Mouse (Mus musculus): ENCODE data around the gene Cox17. TPM values are rescaled to one million over a fixed set of nuclear protein-coding genes. Genes with fewer than 3 reads are reported as not detected.

Cox17 gene
- polyA plus RNA-seq, 1 experiment from 2014 or later = 143 TPM

DNA sequence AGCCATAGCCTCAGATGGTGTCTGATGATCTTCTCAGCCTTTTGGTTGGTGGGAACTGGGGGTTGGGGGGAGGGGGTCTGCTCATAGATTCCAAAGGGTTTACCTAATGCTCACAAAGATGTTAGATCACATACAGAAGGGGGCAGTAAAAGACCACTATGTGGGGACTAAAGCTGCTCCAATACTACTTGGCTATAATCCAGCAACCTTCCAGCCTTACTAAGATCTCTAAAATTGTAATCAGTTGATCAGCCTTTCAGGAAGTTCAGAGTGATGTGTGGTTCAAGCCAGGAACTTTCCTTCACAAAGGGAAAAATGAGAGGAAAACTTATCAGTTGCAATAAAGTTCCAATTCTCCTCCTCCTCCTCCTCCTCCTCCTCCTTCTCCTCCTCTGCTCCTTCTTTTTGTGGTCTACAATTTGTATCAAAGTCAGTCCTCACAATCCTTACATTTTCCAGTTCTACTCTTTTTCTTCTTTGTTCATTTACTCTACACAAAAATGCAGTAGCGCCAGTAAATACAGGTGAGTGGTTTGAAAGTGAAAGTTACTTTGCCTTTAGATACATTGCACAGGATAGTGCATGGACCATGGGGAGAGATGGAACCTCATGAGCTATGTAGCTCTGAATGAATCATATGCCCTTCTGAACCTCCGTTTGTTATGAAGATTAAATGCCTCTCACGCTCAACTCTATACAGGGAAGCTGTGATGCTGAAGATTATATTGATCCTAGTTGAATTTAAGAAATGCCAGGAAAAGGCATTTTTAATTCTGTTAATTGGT lies 1.7 kb upstream of the Cox17 start:
- peak; percentile 39; the same call in 1 of the 2 replicates for ATAC-seq (ENCODE audit: low read depth)
- WGBS = 70% methylated on average over 3 of the region's 3 CpGs
- H3K4me2 ChIP-seq (ENCODE audit: low read depth, low read length) = no peak overlapping the region

DNA sequence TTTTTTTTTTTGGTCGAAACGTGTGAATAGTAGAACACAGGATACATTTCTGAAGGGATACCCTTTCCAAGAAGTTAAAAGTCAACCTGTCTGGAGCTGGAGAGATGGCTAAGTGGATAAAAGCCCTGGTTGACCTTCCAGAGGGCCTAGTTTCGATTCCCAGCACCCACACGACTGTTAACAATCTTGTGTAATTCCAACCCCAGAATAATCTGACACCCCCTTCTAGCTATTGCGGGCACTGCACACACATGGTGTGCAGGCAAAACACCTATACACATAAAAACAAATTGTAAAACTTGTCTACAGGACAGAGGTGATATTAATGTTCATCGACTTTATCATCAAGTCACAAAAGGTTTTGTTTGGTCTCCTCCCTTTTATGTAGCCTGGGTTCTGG lies 797 bp downstream of the Cox17 start:
- no peak for ATAC-seq (ENCODE audit: low read depth)
- peak overlapping the region; percentile 83; the same call in 1 of the 2 replicates for H3K9ac ChIP-seq (ENCODE audit: low read length)
- WGBS = 58% methylated on average over 6 of the region's 6 CpGs
- peaks cover 10% of the 10 kb centered on the region for H3K4me1 ChIP-seq (replicated peaks; ENCODE audit: control insufficient read depth, insufficient read depth, low read length)
- H3K27ac ChIP-seq (ENCODE audit: low read length) = no peak overlapping the region
- no peaks in the 10 kb centered on the region for H3K27me3 ChIP-seq (ENCODE audit: control insufficient read depth, insufficient read depth, low read depth, low read length)
- H3K9me3 ChIP-seq (ENCODE audit: control insufficient read depth, low read length) = no peaks in the 10 kb centered on the region
- peaks cover 16% of the 10 kb centered on the region for H3K36me3 ChIP-seq (ENCODE audit: control insufficient read depth, insufficient read depth, low read length)
- peak overlapping the region; percentile 63 for H3K4me2 ChIP-seq (ENCODE audit: low read depth, low read length)
- peak overlapping the region; percentile 69 for H3K4me3 ChIP-seq (ENCODE audit: low read length)

More for the DNA sequence above, 1.7 kb upstream of the Cox17 start:
- H3K27me3 ChIP-seq (ENCODE audit: control insufficient read depth, insufficient read depth, low read depth, low read length) = no peaks in the 10 kb centered on the region
- H3K9me3 ChIP-seq (ENCODE audit: control insufficient read depth, low read length) = no peaks in the 10 kb centered on the region
- H3K27ac ChIP-seq (ENCODE audit: low read length) = no peak overlapping the region
- H3K4me1 ChIP-seq (replicated peaks; ENCODE audit: control insufficient read depth, insufficient read depth, low read length) = peaks cover 10% of the 10 kb centered on the region
- H3K4me3 ChIP-seq (ENCODE audit: low read length) = no peak overlapping the region
- H3K36me3 ChIP-seq (ENCODE audit: control insufficient read depth, insufficient read depth, low read length) = peaks cover 7% of the 10 kb centered on the region
- no peak overlapping the region for H3K9ac ChIP-seq (ENCODE audit: low read length)

DNA sequence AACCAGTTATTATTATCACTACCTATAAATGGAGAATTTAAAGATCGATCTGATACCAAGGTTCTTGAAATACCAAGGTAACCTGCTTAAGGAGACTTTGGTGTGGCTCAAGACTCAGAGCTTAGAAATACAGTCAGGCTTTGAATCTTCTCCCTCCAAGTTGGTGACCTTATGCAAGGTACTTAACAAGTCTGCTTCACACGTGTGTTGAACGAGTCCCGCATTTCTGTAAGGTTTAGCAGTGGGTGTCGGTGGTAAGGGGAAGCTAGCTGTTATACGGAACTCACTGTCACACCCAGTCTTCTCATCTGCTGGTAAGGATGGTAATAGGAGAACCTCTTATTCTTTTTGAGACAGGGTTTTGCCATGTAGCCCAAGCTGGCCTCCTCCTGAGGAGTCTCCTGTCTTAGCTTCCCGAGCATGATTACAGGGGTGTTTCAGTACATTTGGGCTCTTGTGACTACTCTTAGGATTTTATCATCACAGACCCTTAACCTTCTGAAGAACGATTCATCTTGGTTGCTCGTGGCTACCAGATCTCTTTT lies 1.5 kb downstream of the Cox17 start:
- H3K9me3 ChIP-seq (ENCODE audit: control insufficient read depth, low read length) = no peaks in the 10 kb centered on the region
- H3K9ac ChIP-seq (ENCODE audit: low read length) = no peak overlapping the region
- 72% methylated on average over 9 of the region's 9 CpGs for WGBS
- no peaks in the 10 kb centered on the region for H3K27me3 ChIP-seq (ENCODE audit: control insufficient read depth, insufficient read depth, low read depth, low read length)
- H3K4me2 ChIP-seq (ENCODE audit: low read depth, low read length) = no peak overlapping the region
- H3K4me1 ChIP-seq (replicated peaks; ENCODE audit: control insufficient read depth, insufficient read depth, low read length) = peaks cover 10% of the 10 kb centered on the region
- H3K27ac ChIP-seq (ENCODE audit: low read length) = no peak overlapping the region
- ATAC-seq (ENCODE audit: low read depth) = no peak
- H3K4me3 ChIP-seq (ENCODE audit: low read length) = no peak overlapping the region
- H3K36me3 ChIP-seq (ENCODE audit: control insufficient read depth, insufficient read depth, low read length) = peaks cover 16% of the 10 kb centered on the region

DNA sequence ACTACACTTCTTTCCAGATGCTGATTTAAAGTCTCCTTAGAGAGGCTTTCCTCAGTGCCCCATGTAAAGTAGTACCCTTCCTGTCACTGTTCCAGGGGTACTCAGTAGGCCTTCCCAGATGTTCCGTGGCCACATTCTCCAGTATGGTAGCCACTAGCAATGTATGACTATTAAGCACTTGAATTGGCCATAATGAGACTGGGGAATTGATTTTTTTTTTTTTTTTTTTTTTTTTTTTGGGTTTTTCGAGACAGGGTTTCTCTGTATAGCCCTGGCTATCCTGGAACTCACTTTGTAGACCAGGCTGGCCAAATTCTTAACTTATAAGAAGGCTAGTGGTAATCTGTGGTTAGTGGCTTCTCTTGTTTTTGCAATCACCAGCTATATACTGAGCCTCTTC lies 3.1 kb downstream of the Cox17 start:
- Histone ChIP-seq H3K9ac (ENCODE audit: low read length) (0 out of 2 replicates have a peak overlapping the region, but pooled peaks have one; percentile 9), H3K4me3 (ENCODE audit: low read length) (no peak overlapping the region), H3K27ac (ENCODE audit: low read length) (peak overlapping the region; percentile 27), H3K36me3 (ENCODE audit: control insufficient read depth, insufficient read depth, low read length) (peaks cover 16% of the 10 kb centered on the region), H3K27me3 (ENCODE audit: control insufficient read depth, insufficient read depth, low read depth, low read length) (no peaks in the 10 kb centered on the region), H3K4me1 (replicated peaks; ENCODE audit: control insufficient read depth, insufficient read depth, low read length) (peaks cover 10% of the 10 kb centered on the region), H3K9me3 (ENCODE audit: control insufficient read depth, low read length) (no peaks in the 10 kb centered on the region), H3K4me2 (ENCODE audit: low read depth, low read length) (no peak overlapping the region)
- WGBS = 89% methylated on average over 2 of the region's 2 CpGs
- no peak for ATAC-seq (ENCODE audit: low read depth)

DNA sequence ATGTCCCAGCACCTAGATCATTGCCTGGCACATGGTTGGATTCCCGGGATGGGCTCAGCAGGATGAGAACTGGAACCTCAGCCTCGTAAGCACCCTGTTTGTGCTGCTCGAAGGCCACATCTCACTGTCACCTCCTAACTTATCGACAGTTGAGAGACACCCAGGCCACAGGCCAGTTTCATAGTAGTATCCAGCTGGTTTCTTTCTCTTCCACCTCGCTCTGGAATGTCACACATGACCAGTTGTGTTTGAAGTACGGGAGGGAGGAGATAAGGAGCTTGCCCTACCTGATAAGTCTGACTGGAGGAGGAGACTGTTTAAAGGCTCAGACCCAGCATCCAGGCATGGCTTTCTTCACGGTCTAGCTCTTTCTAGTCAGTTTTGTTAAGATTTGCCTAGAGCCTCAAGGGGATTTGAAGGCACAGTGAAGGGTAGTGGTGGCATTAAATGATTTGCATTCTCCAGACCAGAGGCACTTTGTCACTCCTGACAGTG lies 3.6 kb downstream of the Cox17 start:
- Histone ChIP-seq H3K4me2 (ENCODE audit: low read depth, low read length) (no peak overlapping the region), H3K36me3 (ENCODE audit: control insufficient read depth, insufficient read depth, low read length) (peaks cover 16% of the 10 kb centered on the region), H3K4me3 (ENCODE audit: low read length) (no peak overlapping the region), H3K4me1 (replicated peaks; ENCODE audit: control insufficient read depth, insufficient read depth, low read length) (peaks cover 10% of the 10 kb centered on the region), H3K27me3 (ENCODE audit: control insufficient read depth, insufficient read depth, low read depth, low read length) (no peaks in the 10 kb centered on the region), H3K27ac (ENCODE audit: low read length) (peak overlapping the region; percentile 27), H3K9ac (ENCODE audit: low read length) (no peak overlapping the region), H3K9me3 (ENCODE audit: control insufficient read depth, low read length) (no peaks in the 10 kb centered on the region)
- WGBS = 23% methylated on average over 7 of the region's 7 CpGs
- ATAC-seq (ENCODE audit: low read depth) = peak; percentile 70

DNA sequence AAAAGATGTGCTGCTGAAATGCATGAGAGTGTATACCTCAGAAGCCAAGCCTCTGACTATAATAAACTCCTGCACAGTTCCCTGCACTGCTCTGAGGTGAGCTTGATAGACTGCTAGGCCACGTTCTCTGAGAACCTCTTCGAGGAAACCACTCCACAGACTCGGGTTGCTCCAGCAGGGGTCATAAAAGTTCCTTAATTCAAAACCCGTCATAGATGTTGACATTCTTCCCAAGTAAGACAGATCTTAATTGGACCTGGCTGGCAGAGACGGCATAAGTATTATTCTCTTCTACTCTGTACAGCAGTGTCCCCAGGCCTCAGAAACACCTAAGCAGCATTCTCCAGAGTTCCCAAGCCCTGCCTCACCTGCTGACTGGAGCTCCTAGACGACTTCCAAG lies 4.1 kb downstream of the Cox17 start:
- ATAC-seq (ENCODE audit: low read depth) = no peak
- no peak overlapping the region for H3K4me2 ChIP-seq (ENCODE audit: low read depth, low read length)

DNA sequence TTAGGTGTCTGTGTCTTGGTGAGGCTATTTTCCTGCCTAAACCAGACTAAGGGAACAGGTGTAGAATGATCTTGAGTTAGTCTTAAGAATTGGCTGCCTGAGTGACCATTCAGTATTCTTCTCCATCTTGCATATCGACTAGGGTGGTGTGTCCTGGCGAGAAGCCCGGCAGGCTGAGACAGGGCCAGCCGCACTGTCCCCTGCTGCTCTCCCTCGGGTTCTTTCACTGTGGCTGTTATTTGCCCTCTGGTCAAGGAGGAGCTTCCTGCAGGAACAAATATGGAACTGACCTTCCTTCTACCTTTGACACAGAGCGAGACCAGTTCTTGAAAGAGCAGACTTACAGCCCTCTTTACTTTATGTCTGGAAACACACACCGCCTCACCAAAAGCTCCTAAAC lies 5.2 kb downstream of the Cox17 start:
- ATAC-seq (ENCODE audit: low read depth) = no peak
- H3K27ac ChIP-seq (ENCODE audit: low read length) = no peak overlapping the region
- no peaks in the 10 kb centered on the region for H3K9me3 ChIP-seq (ENCODE audit: control insufficient read depth, low read length)
- no peak overlapping the region for H3K4me3 ChIP-seq (ENCODE audit: low read length)
- H3K9ac ChIP-seq (ENCODE audit: low read length) = no peak overlapping the region
- WGBS = 64% methylated on average over 7 of the region's 7 CpGs
- H3K4me2 ChIP-seq (ENCODE audit: low read depth, low read length) = no peak overlapping the region
- peaks cover 10% of the 10 kb centered on the region for H3K4me1 ChIP-seq (replicated peaks; ENCODE audit: control insufficient read depth, insufficient read depth, low read length)
- H3K27me3 ChIP-seq (ENCODE audit: control insufficient read depth, insufficient read depth, low read depth, low read length) = no peaks in the 10 kb centered on the region
- H3K36me3 ChIP-seq (ENCODE audit: control insufficient read depth, insufficient read depth, low read length) = peaks cover 16% of the 10 kb centered on the region

More for the DNA sequence above, 4.1 kb downstream of the Cox17 start:
- Histone ChIP-seq H3K4me1 (replicated peaks; ENCODE audit: control insufficient read depth, insufficient read depth, low read length) (peaks cover 10% of the 10 kb centered on the region), H3K36me3 (ENCODE audit: control insufficient read depth, insufficient read depth, low read length) (peaks cover 16% of the 10 kb centered on the region), H3K27ac (ENCODE audit: low read length) (no peak overlapping the region), H3K9ac (ENCODE audit: low read length) (no peak overlapping the region), H3K4me3 (ENCODE audit: low read length) (no peak overlapping the region), H3K9me3 (ENCODE audit: control insufficient read depth, low read length) (no peaks in the 10 kb centered on the region), H3K27me3 (ENCODE audit: control insufficient read depth, insufficient read depth, low read depth, low read length) (no peaks in the 10 kb centered on the region)
- WGBS = 37% methylated on average over 6 of the region's 6 CpGs

DNA sequence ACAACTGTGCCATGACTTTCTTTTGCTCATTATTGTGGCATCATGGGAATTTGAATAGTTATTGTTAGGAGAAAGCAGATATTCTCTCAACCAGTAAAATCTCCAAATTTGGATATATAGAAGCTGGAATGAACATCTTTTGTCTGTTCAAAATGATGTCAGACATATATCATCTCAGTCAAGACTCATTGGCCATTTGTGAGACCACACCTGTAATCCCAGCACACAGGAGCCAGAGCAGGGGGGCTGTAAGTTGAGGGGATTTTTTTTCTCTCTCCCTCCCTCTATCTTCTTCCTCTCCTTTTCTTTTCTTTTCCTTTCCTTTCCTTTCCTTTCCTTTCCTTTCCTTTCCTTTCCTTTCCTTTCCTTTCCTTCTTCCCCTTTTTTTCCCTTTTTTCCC lies 6.1 kb downstream of the Cox17 start:
- Histone ChIP-seq H3K36me3 (ENCODE audit: control insufficient read depth, insufficient read depth, low read length) (peaks cover 16% of the 10 kb centered on the region), H3K9me3 (ENCODE audit: control insufficient read depth, low read length) (no peaks in the 10 kb centered on the region), H3K9ac (ENCODE audit: low read length) (no peak overlapping the region), H3K27ac (ENCODE audit: low read length) (no peak overlapping the region), H3K4me1 (replicated peaks; ENCODE audit: control insufficient read depth, insufficient read depth, low read length) (peaks cover 6% of the 10 kb centered on the region), H3K27me3 (ENCODE audit: control insufficient read depth, insufficient read depth, low read depth, low read length) (no peaks in the 10 kb centered on the region), H3K4me3 (ENCODE audit: low read length) (no peak overlapping the region), H3K4me2 (ENCODE audit: low read depth, low read length) (no peak overlapping the region)
- ATAC-seq (ENCODE audit: low read depth) = no peak

DNA sequence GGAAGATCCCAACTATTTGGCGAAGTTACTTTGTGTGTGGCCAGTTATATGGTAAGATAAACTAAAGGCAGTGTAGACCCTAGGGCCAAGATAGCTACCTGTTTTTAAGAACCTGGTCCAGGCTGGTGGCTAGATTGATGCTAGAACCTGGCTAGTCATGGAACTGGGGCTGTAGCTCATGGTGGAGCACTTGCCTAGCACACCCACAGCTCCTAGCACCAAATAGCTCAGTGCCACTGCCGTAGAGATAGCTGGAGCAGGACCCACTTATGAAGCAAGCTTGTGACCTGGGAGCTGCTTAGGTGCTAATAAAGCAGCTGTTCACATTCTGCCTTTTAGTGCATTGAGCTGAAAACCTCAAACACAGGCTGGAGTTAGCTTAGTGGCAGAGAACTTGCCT lies 6.9 kb downstream of the Cox17 start:
- Histone ChIP-seq H3K36me3 (ENCODE audit: control insufficient read depth, insufficient read depth, low read length) (peaks cover 16% of the 10 kb centered on the region), H3K9ac (ENCODE audit: low read length) (no peak overlapping the region), H3K27ac (ENCODE audit: low read length) (no peak overlapping the region), H3K4me2 (ENCODE audit: low read depth, low read length) (no peak overlapping the region), H3K27me3 (ENCODE audit: control insufficient read depth, insufficient read depth, low read depth, low read length) (no peaks in the 10 kb centered on the region), H3K4me3 (ENCODE audit: low read length) (no peak overlapping the region), H3K4me1 (replicated peaks; ENCODE audit: control insufficient read depth, insufficient read depth, low read length) (no peaks in the 10 kb centered on the region), H3K9me3 (ENCODE audit: control insufficient read depth, low read length) (no peaks in the 10 kb centered on the region)
- WGBS = 90% methylated on average over 2 of the region's 2 CpGs
- ATAC-seq (ENCODE audit: low read depth) = no peak

Measured in lung, embryonic 16.5 days (tissue).